Mouse (Mus musculus) ES-Bruce4 (cell line): Measurements from ENCODE around the gene Mdh2. TPM values are rescaled to one million over a fixed set of nuclear protein-coding genes. Genes with fewer than 3 reads are reported as not detected.
A peak's percentile ranks its signal among the peaks of the same experiment; 100 is the strongest.

Source experiments
- H3K27ac ChIP-seq: 2 replicates; pipeline ENCODE4 v1.5.1; 2012; ENCODE audit warnings: low read length, inconsistent platforms; ENCODE audit not compliant: insufficient read depth
- H3K27me3 ChIP-seq: 2 replicates; pipeline ENCODE4 v1.6.1; 2012; ENCODE audit warnings: mild to moderate bottlenecking, low read length, inconsistent platforms; ENCODE audit not compliant: control insufficient read depth, poor library complexity, insufficient read depth, severe bottlenecking
- H3K36me3 ChIP-seq: 2 replicates; pipeline ENCODE4 v1.6.1; 2012; ENCODE audit warnings: inconsistent platforms, mild to moderate bottlenecking, low read length, moderate library complexity; ENCODE audit not compliant: control insufficient read depth, poor library complexity, insufficient read depth, severe bottlenecking
- H3K4me1 ChIP-seq: one replicate; pipeline ENCODE4 v1.8.1; 2011; ENCODE audit warnings: low read length; ENCODE audit not compliant: control insufficient read depth, insufficient read depth
- H3K4me3 ChIP-seq: 2 replicates; pipeline ENCODE4 v1.5.1; 2011; ENCODE audit warnings: low read depth, mild to moderate bottlenecking, low read length
- H3K9ac ChIP-seq: 2 replicates; pipeline ENCODE4 v1.6.1; 2012; ENCODE audit warnings: low read depth, mild to moderate bottlenecking, inconsistent platforms; ENCODE audit not compliant: poor library complexity, severe bottlenecking
- H3K9me3 ChIP-seq: replicated peaks from 2 replicates; pipeline ENCODE4 v1.6.1; 2012; ENCODE audit warnings: mild to moderate bottlenecking, low read length, inconsistent platforms; ENCODE audit not compliant: control insufficient read depth, poor library complexity, insufficient read depth, severe bottlenecking
- CTCF ChIP-seq: IDR thresholded peaks from one replicate; pipeline ENCODE4 v1.8.1; 2011; ENCODE audit warnings: low read depth, low read length
- EP300 ChIP-seq: IDR thresholded peaks from 2 replicates; pipeline ENCODE4 v1.6.1; 2011; ENCODE audit warnings: low read depth, low read length; ENCODE audit not compliant: insufficient read depth
- POLR2A ChIP-seq: IDR thresholded peaks from one replicate; pipeline ENCODE4 v1.8.1; 2011; ENCODE audit warnings: low read length; ENCODE audit not compliant: insufficient read depth
- polyA plus RNA-seq: library from polyadenylated mRNA; stranded (reverse); fragments of >200 nt; gene quantifications from 2 replicates; pipeline ENCODE4 v1.2.4, GENCODE M21; 2011; ENCODE audit warnings: low read depth; ENCODE audit not compliant: missing spikeins, insufficient read depth, insufficient read length

Gene Mdh2
- polyA plus RNA-seq, 1 experiment: 377 TPM

GRCm38 (mm10) chr5:135802641-135803040, 24.4 kb downstream of the Mdh2 start:
- Histone ChIP-seq H3K9me3 (no peaks in the 10 kb centered on the region), H3K27ac (no peak overlapping the region), H3K4me1 (peaks cover 4% of the 10 kb centered on the region), H3K36me3 (no peaks in the 10 kb centered on the region), H3K4me3 (no peak overlapping the region), H3K27me3 (no peaks in the 10 kb centered on the region), H3K9ac (no peak overlapping the region)
- TF ChIP-seq CTCF (no peak), POLR2A (no peak), EP300 (no peak)

- Histone ChIP-seq H3K4me1 (peaks cover 4% of the 10 kb centered on the region), H3K9me3 (no peaks in the 10 kb centered on the region), H3K27ac (no peak overlapping the region), H3K36me3 (no peaks in the 10 kb centered on the region), H3K9ac (no peak overlapping the region), H3K27me3 (no peaks in the 10 kb centered on the region), H3K4me3 (no peak overlapping the region)
- TF ChIP-seq POLR2A: no peak
- peak; percentile 87 for TF ChIP-seq CTCF
Observed at GRCm38 (mm10) chr5:135803135-135803534, 24.9 kb downstream of the Mdh2 start.

DNA sequence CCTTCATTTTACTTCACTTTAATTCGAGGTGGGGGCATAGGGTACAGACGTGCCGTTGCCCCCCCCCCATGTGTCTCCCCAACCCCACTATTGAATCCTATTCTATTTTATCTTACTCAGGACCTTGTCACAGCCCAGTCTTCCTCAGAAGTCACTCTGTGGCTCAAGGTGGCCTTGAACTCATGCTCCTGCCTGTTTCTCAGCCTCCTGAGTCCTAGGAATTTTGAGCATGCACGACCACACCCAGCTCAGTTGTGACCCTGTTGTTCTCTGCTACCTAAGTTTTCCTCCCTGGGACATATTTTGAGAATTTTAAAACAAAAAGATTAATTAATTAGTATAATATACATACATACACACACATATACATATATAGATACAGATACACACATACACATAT, 25.4 kb downstream of the Mdh2 start:
- no peak overlapping the region for H3K4me3 ChIP-seq
- no peak overlapping the region for H3K9ac ChIP-seq
- no peak overlapping the region for H3K27ac ChIP-seq
- peaks cover 4% of the 10 kb centered on the region for H3K4me1 ChIP-seq
- H3K36me3 ChIP-seq: no peaks in the 10 kb centered on the region
- no peak for TF ChIP-seq CTCF
- no peak for TF ChIP-seq POLR2A
- no peak for TF ChIP-seq EP300
- no peaks in the 10 kb centered on the region for H3K27me3 ChIP-seq
- H3K9me3 ChIP-seq: no peaks in the 10 kb centered on the region

- Histone ChIP-seq H3K27me3 (no peaks in the 10 kb centered on the region), H3K27ac (no peak overlapping the region), H3K9me3 (no peaks in the 10 kb centered on the region), H3K36me3 (no peaks in the 10 kb centered on the region), H3K9ac (no peak overlapping the region), H3K4me1 (peaks cover 4% of the 10 kb centered on the region), H3K4me3 (no peak overlapping the region)
- no peak for TF ChIP-seq CTCF
Observed at GRCm38 (mm10) chr5:135804735-135805134, 26.5 kb downstream of the Mdh2 start.

DNA sequence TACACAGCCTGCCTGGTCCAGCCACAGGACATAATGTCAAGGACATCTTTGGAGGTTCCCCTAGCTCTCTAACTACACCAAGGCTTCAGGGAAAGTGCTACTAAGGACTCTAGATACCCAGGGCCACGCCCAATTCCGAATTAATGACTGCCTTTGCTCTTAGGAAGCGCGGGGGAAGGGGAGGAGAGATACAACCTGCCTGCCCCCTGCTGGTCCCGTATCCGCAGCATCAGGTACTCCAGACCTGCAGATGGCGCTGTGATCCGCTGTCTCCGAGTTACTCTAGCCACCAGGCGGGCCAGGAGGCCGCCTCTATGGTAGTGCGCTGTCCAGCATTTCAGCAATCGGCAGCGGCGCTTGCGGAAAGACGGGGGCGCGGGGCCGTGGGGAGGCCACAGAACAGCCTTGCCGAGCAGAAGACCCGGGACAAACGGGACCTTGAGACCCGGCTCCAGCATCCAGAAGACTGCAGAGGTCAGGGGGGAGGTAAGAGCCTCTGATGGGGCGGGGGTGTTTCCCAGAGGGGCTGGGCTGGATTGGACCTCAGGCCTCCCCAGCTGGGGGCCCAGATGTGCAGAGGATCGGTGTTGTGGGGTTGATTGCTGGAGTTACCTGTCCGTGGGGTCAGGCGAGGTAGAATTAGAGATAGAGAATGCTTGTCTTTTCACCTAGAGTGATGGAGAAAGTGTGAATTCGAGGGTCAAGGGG, 28.4 kb downstream of the Mdh2 start, which contains the start of gene Srrm3:
Gene Srrm3, plus strand, starts transcription at position 336 of the 708 bp plus-strand sequence.
- Histone ChIP-seq H3K9ac (no peak within 1 kb of the TSS), H3K36me3 (no peaks in the 10 kb centered on the region), H3K4me1 (peaks cover 2% of the 10 kb centered on the region), H3K9me3 (no peaks in the 10 kb centered on the region), H3K4me3 (no peak within 1 kb of the TSS), H3K27ac (no peak within 1 kb of the TSS), H3K27me3 (no peaks in the 10 kb centered on the region)
- TF ChIP-seq CTCF: peak; percentile 99
- peak; percentile 76 for TF ChIP-seq EP300
- no peak for TF ChIP-seq POLR2A

- no peaks in the 10 kb centered on the region for H3K9me3 ChIP-seq
- H3K27me3 ChIP-seq: no peaks in the 10 kb centered on the region
- TF ChIP-seq EP300 (no peak), CTCF (no peak), POLR2A (no peak)
- H3K9ac ChIP-seq: no peak overlapping the region
- no peak overlapping the region for H3K4me3 ChIP-seq
- no peaks in the 10 kb centered on the region for H3K36me3 ChIP-seq
- H3K4me1 ChIP-seq: peaks cover 2% of the 10 kb centered on the region
- no peak overlapping the region for H3K27ac ChIP-seq
Observed at GRCm38 (mm10) chr5:135807263-135807637, 29.0 kb downstream of the Mdh2 start.
